Mouse (Mus musculus) embryonic facial prominence, embryonic 14.5 days (tissue): ENCODE measurements around the gene Smdt1. TPM values are rescaled to one million over a fixed set of nuclear protein-coding genes. Genes with fewer than 3 reads are reported as not detected.

Experiments used
- microRNA-seq: library from miRNA; unstranded; fragments of <30 nt; microRNA quantifications from one replicate; pipeline ENCODE4, GENCODE M21; 2016; ENCODE audit warnings: borderline number of aligned reads
- polyA plus RNA-seq: library from polyadenylated mRNA; unstranded; fragments of >200 nt; fragmentation: Nextera tagmentation; extraction: Ambion mirVana; gene quantifications from 2 replicates; pipeline ENCODE4 v1.2.1, GENCODE M21; 2014

Gene Smdt1
- polyA plus RNA-seq, 1 experiment from 2014 or later, result 262 TPM

Small RNA genes within 50 kb of the gene (microRNA-seq; reads per million reads assigned to microRNA genes)
- not detected for gene Mir7684

Other genes with a start within 250 kb of the Smdt1 start
- gene Ccdc134, start 211.0 kb upstream of the Smdt1 start, polyA plus RNA-seq, result 29.6 and 30.2 TPM in 2 replicates
- 99.2 and 123 TPM in 2 replicates for gene Srebf2, start 191.8 kb upstream of the Smdt1 start, polyA plus RNA-seq
- gene Shisa8, start 126.1 kb upstream of the Smdt1 start, polyA plus RNA-seq, result 0.93 and 1.4 TPM in 2 replicates
- 0.17 and 0.40 TPM in 2 replicates for gene Tnfrsf13c, start 114.6 kb upstream of the Smdt1 start, polyA plus RNA-seq
- 51.7 and 63.5 TPM in 2 replicates for gene Cenpm, start 94.2 kb upstream of the Smdt1 start, polyA plus RNA-seq
- gene 1500009C09Rik, start 86.6 kb upstream of the Smdt1 start, polyA plus RNA-seq, result 0.25 TPM in 1 of 2 replicates, not detected in the other
- gene Sept3, start 64.1 kb upstream of the Smdt1 start, polyA plus RNA-seq, result 13.7 and 16.7 TPM in 2 replicates
- 0.20 TPM in 1 of 2 replicates, not detected in the other for gene Wbp2nl, start 40.0 kb upstream of the Smdt1 start, polyA plus RNA-seq
- 55.7 and 65.8 TPM in 2 replicates for gene Naga, start within 50 bp of the Smdt1 start, polyA plus RNA-seq
- gene Pheta2, start within 50 bp of the Smdt1 start, polyA plus RNA-seq, result 12.9 and 15.3 TPM in 2 replicates
- gene Ndufa6, start 15.4 kb downstream of the Smdt1 start, polyA plus RNA-seq, result 325 and 390 TPM in 2 replicates
- 5.4 and 5.6 TPM in 2 replicates for gene Cyp2d22, start 41.3 kb downstream of the Smdt1 start, polyA plus RNA-seq
- gene Cyp2d11, start 55.1 kb downstream of the Smdt1 start, polyA plus RNA-seq, result not detected in 2 replicates
- gene Cyp2d10, start 68.2 kb downstream of the Smdt1 start, polyA plus RNA-seq, result not detected in 2 replicates
- gene Cyp2d9, start 94.5 kb downstream of the Smdt1 start, polyA plus RNA-seq, result not detected in 2 replicates
- gene Cyp2d12, start 216.1 kb downstream of the Smdt1 start, polyA plus RNA-seq, result not detected in 2 replicates